Mouse (Mus musculus): ENCODE data around the gene Sema3f. TPM values are rescaled to one million over a fixed set of nuclear protein-coding genes. Genes with fewer than 3 reads are reported as not detected.

The Sema3f gene
- total and polyA plus RNA-seq, 2 experiments from 2014 or later, result 8.7 to 81.3 TPM

DNA sequence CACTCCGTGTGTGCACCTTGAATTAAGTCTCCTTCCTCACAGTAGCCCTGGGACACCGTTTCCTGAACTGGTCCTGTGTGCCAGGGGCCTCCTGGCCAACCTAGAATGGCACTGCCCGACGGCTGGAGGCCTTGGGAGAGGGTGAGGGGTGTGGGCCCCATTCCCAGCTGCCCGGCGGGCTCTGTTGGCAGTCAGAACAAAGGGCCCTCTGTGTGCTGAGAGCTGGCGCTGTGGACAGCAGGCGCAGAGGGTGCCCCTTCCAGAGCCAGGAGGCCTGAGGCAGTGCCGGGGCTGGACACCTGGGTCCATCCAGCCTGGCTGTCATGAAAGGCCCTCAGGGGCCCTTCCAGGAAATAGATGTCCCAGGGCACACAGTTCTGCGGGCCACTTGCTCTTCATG is 50.7 kb downstream of the Sema3f start:
- H3K4me3 ChIP-seq (ENCODE audit: low read length), result no peak overlapping the region
- 37% methylated on average over 10 of the region's 10 CpGs for WGBS
- peak; percentile 93 for ATAC-seq
- no peaks in the 10 kb centered on the region for H3K9me3 ChIP-seq (ENCODE audit: low read length)
- peak; percentile 77 for DNase-seq (ENCODE audit: low spot score)
- no peak overlapping the region for H3K4me2 ChIP-seq (ENCODE audit: low read depth, low read length)
- peaks cover 27% of the 10 kb centered on the region; the same call in 1 of the 2 replicates for H3K4me1 ChIP-seq (ENCODE audit: insufficient read depth, low read length)
- peak overlapping the region; percentile 81 for H3K27ac ChIP-seq
- H3K27me3 ChIP-seq (ENCODE audit: insufficient read depth, low read length), result no peaks in the 10 kb centered on the region
- H3K36me3 ChIP-seq (ENCODE audit: insufficient read depth, low read length), result no peaks in the 10 kb centered on the region; the same call in 1 of the 2 replicates
- peak overlapping the region; percentile 21; the same call in 1 of the 2 replicates for H3K9ac ChIP-seq (replicated peaks; ENCODE audit: low read length)
- no peak for TF ChIP-seq CTCF (IDR thresholded peaks at IDR 0.05; ENCODE audit: low read depth)

DNA sequence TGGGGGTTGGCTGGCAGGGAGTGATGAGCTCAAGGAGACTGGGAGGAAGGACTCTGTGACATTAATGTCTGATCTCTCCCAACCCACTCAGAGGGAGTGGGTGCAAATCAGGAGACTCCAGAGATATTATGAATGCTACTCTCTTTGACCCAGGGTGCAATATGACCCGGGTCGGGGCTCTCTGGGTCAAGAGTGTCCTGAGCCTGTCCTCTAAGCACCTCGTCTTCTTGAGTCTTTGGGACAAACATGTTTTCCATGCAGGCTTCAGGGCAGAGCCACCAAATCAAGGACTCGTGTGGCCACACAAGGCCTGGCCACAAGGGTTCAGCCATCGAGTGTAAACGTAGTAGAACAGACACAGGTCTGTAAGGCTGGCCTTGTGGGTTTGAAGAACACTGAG is 52.2 kb downstream of the Sema3f start:
- Histone ChIP-seq H3K9me3 (ENCODE audit: low read length) (no peaks in the 10 kb centered on the region), H3K27me3 (ENCODE audit: insufficient read depth, low read length) (no peaks in the 10 kb centered on the region), H3K9ac (replicated peaks; ENCODE audit: low read length) (no peak overlapping the region), H3K4me3 (ENCODE audit: low read length) (no peak overlapping the region), H3K36me3 (ENCODE audit: insufficient read depth, low read length) (no peaks in the 10 kb centered on the region; the same call in 1 of the 2 replicates), H3K4me1 (ENCODE audit: insufficient read depth, low read length) (peaks cover 16% of the 10 kb centered on the region; the same call in 1 of the 2 replicates), H3K4me2 (ENCODE audit: low read depth, low read length) (no peak overlapping the region), H3K27ac (no peak overlapping the region)
- DNase-seq (ENCODE audit: low spot score) (no peak), ATAC-seq (no peak)
- 91% methylated on average over 6 of the region's 6 CpGs for WGBS
- no peak for TF ChIP-seq CTCF (IDR thresholded peaks at IDR 0.05; ENCODE audit: low read depth)

DNA sequence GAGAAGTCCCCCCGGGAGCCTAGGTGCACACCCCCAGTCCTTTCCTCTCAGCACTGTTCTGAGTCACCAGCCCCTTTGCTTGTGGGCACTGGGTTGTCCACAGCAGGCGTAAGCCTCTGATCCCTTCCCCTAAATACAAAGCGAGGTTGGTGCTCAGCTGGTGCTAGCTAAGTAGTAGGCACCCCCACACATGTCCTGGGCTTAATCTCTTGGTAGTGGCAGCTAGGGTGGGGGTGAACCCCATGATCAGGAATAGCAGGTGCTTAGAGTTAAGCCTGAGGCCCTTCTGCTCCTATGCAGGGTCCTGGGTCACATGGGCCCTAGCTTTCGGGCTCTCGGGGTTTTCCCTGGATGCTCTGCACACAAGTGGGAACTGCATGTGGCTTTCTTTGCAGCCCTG is 53.1 kb downstream of the Sema3f start:
- no peaks in the 10 kb centered on the region for H3K27me3 ChIP-seq (ENCODE audit: insufficient read depth, low read length)
- no peak for ATAC-seq
- WGBS, result 72% methylated on average over 5 of the region's 5 CpGs
- H3K9ac ChIP-seq (replicated peaks; ENCODE audit: low read length), result no peak overlapping the region
- no peaks in the 10 kb centered on the region; the same call in 1 of the 2 replicates for H3K36me3 ChIP-seq (ENCODE audit: insufficient read depth, low read length)
- DNase-seq (ENCODE audit: low spot score), result no peak
- H3K4me1 ChIP-seq (ENCODE audit: insufficient read depth, low read length), result peaks cover 14% of the 10 kb centered on the region; the same call in 1 of the 2 replicates
- no peak overlapping the region for H3K4me3 ChIP-seq (ENCODE audit: low read length)
- no peak overlapping the region for H3K4me2 ChIP-seq (ENCODE audit: low read depth, low read length)
- H3K27ac ChIP-seq, result 0 out of 2 replicates have a peak overlapping the region, but pooled peaks have one; percentile 3
- no peaks in the 10 kb centered on the region for H3K9me3 ChIP-seq (ENCODE audit: low read length)
- no peak for TF ChIP-seq CTCF (IDR thresholded peaks at IDR 0.05; ENCODE audit: low read depth)

DNA sequence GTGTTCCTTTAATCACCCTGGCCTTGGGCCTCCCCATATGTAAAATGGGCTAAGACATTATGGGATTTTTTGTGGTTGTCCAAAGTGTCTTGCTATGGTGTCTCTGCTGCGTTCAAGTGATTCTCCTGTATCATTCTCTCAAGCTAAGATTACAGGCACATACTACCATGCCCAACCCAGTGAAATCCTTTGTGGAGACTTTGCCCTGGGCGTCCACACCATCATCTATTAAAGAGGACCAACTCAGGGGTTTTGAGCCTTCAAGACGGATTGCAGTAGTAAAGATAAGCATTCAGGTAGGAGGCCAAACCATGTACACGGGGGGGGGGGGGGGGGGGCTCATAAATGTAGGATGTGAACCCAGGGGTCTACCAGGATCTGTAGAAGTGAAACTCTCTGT is 55.7 kb downstream of the Sema3f start:
- H3K4me3 ChIP-seq (ENCODE audit: low read length), result no peak overlapping the region
- 88% methylated on average over 4 of the region's 4 CpGs for WGBS
- H3K27me3 ChIP-seq (ENCODE audit: insufficient read depth, low read length), result no peaks in the 10 kb centered on the region
- H3K27ac ChIP-seq, result no peak overlapping the region
- no peaks in the 10 kb centered on the region; the same call in 1 of the 2 replicates for H3K36me3 ChIP-seq (ENCODE audit: insufficient read depth, low read length)
- DNase-seq (ENCODE audit: low spot score) (no peak), ATAC-seq (no peak)
- no peak overlapping the region for H3K4me2 ChIP-seq (ENCODE audit: low read depth, low read length)
- no peaks in the 10 kb centered on the region for H3K9me3 ChIP-seq (ENCODE audit: low read length)
- peaks cover 15% of the 10 kb centered on the region; the same call in 1 of the 2 replicates for H3K4me1 ChIP-seq (ENCODE audit: insufficient read depth, low read length)
- TF ChIP-seq CTCF (IDR thresholded peaks at IDR 0.05; ENCODE audit: low read depth), result no peak
- H3K9ac ChIP-seq (replicated peaks; ENCODE audit: low read length), result no peak overlapping the region

DNA sequence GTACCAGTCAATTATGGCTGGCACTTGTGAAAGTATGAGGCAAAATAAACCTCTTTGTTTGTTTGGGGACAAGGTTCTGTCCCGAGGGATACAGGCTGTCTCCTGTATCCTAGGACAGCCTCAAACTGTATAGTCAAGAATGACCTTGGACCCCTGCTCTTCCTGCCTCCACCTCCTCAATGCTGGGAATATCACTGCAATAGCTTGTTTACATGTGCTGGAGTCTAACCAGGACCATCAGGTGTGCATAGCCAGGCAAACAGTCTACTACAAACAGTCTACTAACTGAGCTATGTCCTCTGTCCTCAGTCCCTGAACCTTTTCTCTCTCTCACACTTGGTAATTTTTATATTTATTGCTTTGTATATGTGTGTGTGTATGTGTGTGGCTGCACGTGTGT is 56.8 kb downstream of the Sema3f start:
- no peak for DNase-seq (ENCODE audit: low spot score)
- H3K4me3 ChIP-seq (ENCODE audit: low read length), result no peak overlapping the region
- H3K36me3 ChIP-seq (ENCODE audit: insufficient read depth, low read length), result no peaks in the 10 kb centered on the region; the same call in 1 of the 2 replicates
- ATAC-seq, result no peak
- no peak overlapping the region for H3K9ac ChIP-seq (replicated peaks; ENCODE audit: low read length)
- 82% methylated on average over 2 of the region's 2 CpGs for WGBS
- peaks cover 12% of the 10 kb centered on the region; the same call in 1 of the 2 replicates for H3K4me1 ChIP-seq (ENCODE audit: insufficient read depth, low read length)
- no peak for TF ChIP-seq CTCF (IDR thresholded peaks at IDR 0.05; ENCODE audit: low read depth)
- H3K4me2 ChIP-seq (ENCODE audit: low read depth, low read length), result no peak overlapping the region
- H3K9me3 ChIP-seq (ENCODE audit: low read length), result no peaks in the 10 kb centered on the region
- no peaks in the 10 kb centered on the region for H3K27me3 ChIP-seq (ENCODE audit: insufficient read depth, low read length)
- no peak overlapping the region for H3K27ac ChIP-seq

DNA sequence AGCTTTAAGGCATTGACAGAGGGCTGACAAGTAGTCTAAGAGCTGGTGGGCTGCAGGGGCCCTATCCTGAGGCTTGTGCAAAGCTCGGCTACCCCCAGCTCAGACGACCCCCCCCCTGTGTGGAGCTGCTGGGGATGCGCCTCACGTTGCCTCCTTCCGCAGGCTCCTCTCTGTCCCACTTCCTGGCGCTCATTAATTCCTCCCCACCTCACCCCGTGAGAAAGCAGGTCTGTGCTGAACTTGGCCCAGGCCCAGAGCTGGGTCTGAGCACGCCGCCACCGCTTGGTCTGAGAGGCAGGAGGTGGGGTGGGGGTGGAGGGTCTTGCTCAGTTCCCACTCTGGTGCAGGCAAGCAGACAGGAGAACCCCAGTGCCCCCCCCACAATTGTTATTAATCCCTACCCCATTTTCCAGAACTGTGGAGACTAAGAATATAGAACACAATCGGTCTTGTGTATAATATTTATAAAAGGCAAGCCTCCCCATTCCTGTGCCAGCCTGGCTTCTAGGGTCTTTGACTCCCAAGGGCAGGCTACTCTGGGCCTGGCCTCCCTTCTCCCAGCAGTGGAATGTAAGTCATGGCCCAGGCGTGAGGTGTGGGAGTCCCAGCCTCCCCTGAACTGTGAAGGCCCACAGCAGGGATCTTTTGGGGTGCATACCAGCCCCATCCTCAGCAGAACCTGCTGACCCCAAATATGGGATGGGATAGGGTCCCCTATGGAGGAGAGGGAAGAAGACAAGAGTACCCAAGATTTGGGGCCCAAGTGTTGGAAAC is 59.4 kb downstream of the Sema3f start:
- ATAC-seq (peak; percentile 87), DNase-seq (ENCODE audit: low spot score) (peak; percentile 76)
- peaks cover 12% of the 10 kb centered on the region; the same call in 1 of the 2 replicates for H3K4me1 ChIP-seq (ENCODE audit: insufficient read depth, low read length)
- H3K36me3 ChIP-seq (ENCODE audit: insufficient read depth, low read length), result no peaks in the 10 kb centered on the region; the same call in 1 of the 2 replicates
- no peak overlapping the region for H3K4me2 ChIP-seq (ENCODE audit: low read depth, low read length)
- no peaks in the 10 kb centered on the region for H3K9me3 ChIP-seq (ENCODE audit: low read length)
- no peaks in the 10 kb centered on the region for H3K27me3 ChIP-seq (ENCODE audit: insufficient read depth, low read length)
- peak overlapping the region; percentile 75 for H3K27ac ChIP-seq
- no peak for TF ChIP-seq CTCF (IDR thresholded peaks at IDR 0.05; ENCODE audit: low read depth)
- WGBS, result 16% methylated on average over 12 of the region's 12 CpGs
- no peak overlapping the region for H3K4me3 ChIP-seq (ENCODE audit: low read length)
- H3K9ac ChIP-seq (replicated peaks; ENCODE audit: low read length), result no peak overlapping the region; the same call in 1 of the 2 replicates

DNA sequence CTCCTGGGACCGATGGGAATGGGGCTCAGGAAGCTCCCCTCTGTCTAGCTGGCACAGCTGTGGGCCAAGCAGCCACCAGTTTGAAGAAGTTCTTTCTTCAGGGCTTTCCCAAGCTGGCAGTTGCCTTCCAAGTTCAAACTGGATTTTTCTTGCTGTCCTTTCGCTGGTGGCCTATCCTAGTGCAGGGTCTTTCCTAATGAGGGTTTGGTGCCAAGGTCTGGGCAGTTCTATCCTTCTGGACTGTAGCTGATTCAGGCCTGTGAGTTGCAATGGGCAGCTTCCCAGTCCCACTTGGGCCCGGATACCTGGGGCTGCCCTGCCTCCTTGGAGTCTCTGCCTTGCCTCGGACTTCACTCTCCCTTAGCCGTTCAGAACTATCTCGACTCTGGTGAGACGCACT is 60.0 kb downstream of the Sema3f start:
- H3K27me3 ChIP-seq (ENCODE audit: insufficient read depth, low read length), result no peaks in the 10 kb centered on the region
- no peak for TF ChIP-seq CTCF (IDR thresholded peaks at IDR 0.05; ENCODE audit: low read depth)
- H3K4me3 ChIP-seq (ENCODE audit: low read length), result no peak overlapping the region
- H3K9me3 ChIP-seq (ENCODE audit: low read length), result no peaks in the 10 kb centered on the region
- peak; percentile 83 for ATAC-seq
- DNase-seq (ENCODE audit: low spot score), result peak; percentile 53
- no peak overlapping the region for H3K9ac ChIP-seq (replicated peaks; ENCODE audit: low read length)
- 55% methylated on average over 7 of the region's 7 CpGs for WGBS
- H3K27ac ChIP-seq, result peak overlapping the region; percentile 75
- peaks cover 12% of the 10 kb centered on the region; the same call in 1 of the 2 replicates for H3K4me1 ChIP-seq (ENCODE audit: insufficient read depth, low read length)
- no peak overlapping the region for H3K4me2 ChIP-seq (ENCODE audit: low read depth, low read length)
- H3K36me3 ChIP-seq (ENCODE audit: insufficient read depth, low read length), result no peaks in the 10 kb centered on the region; the same call in 1 of the 2 replicates

Data from hindbrain, postnatal 0 days (tissue).